Mouse (Mus musculus) urinary bladder, postnatal 14 days (tissue): ENCODE measurements around the gene Fbln2.
A peak's percentile ranks its signal among the peaks of the same experiment; 100 is the strongest.

Source experiments
- DNase-seq: peaks from one replicate; pipeline ENCODE4 v3.0.0; 2021; ENCODE audit warnings: low spot score

Gene Fbln2

DNA sequence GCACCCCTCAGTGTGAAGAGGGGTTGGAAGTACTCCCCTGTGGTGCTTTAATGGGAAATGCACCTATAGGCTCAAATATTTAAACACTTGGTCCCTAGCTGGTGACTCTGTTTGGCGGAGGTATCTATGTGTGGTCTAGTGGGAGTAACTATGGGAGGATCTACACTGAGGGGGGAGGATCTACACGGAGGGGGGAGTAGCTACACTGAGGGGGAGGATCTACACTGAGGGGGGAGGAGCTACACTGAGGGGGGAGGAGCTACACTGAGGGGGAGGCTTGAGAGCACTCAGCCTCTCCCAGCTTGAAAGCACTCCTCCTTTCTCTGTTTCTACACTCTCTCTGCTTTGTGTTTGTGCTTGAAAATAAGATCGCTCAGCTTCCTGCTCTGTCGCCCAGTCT lies 67.2 kb downstream of the Fbln2 start:
- no peak for DNase-seq

GRCm38 (mm10) chr6:91281206-91281605 lies 69.0 kb downstream of the Fbln2 start:
- peak; percentile 90 for DNase-seq

- DNase-seq = no peak
These were observed 69.5 kb downstream of the Fbln2 start for GRCm38 (mm10) chr6:91281747-91282146.

DNA sequence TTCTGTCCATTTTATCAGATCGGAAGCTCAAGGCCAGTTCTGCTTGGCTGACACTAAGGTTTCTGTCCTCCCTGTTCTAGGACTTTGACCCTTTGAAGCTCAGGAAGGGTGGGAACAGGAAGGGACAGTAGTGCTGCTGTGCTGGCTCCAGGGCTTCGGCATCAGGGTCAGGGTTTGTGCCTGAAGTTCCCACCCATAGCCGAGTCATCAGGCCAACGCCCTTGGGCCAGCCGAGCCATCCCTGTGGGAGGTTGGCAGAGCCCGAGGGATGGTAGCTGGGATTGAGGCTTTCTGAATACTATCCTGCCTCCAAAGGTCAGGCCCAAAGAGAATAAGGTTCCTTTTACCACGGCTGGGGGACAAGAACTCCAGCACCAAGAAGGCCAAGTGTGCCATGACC lies 70.8 kb downstream of the Fbln2 start:
- DNase-seq = no peak

DNA sequence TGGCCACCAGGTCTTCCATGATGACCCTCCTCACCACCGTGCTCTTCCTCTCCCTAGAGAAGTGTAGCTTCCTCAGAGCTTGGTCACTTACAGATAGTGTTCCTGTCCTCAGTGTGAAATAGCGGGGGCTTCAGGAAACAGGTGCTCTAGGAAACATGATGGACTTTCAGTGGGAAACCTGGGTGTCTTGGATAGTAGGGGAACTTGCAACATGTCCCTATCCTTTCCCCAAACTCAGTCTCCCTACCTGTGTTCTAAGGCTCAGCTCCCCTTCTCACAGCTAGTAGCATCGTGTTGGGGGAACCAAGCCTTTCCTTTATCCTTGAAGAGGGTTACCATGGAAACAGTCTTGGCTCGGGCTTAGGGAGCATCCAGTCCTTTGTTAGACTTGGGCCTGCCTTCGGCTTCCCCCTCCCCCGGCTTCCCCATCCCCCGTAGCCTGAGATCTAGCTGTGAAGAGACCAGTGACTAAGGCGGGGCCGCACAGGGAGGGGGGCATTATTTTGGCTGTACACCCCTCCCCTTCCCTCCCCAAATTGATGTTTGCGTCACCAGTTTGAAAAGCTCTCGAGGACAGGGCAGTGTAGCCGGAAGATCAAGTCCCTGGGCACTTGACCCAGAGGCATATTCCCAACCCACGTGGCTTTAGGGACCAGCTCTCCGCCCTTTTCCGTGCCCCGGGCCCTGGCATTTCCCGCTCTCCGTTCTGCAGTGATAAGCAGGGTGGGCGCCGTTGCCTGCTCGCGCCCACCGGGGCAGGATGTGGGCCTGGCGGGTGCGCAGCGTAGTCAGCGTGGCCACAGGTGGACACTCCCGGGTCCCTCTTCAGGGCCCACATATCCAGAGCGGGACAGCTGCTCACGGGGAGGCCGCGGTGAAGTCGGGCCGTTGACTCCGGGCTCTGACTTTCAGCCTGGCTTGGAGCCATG lies 72.5 kb downstream of the Fbln2 start:
- DNase-seq = no peak

GRCm38 (mm10) chr6:91285450-91285790 lies 73.2 kb downstream of the Fbln2 start:
- peak; percentile 69 for DNase-seq

DNA sequence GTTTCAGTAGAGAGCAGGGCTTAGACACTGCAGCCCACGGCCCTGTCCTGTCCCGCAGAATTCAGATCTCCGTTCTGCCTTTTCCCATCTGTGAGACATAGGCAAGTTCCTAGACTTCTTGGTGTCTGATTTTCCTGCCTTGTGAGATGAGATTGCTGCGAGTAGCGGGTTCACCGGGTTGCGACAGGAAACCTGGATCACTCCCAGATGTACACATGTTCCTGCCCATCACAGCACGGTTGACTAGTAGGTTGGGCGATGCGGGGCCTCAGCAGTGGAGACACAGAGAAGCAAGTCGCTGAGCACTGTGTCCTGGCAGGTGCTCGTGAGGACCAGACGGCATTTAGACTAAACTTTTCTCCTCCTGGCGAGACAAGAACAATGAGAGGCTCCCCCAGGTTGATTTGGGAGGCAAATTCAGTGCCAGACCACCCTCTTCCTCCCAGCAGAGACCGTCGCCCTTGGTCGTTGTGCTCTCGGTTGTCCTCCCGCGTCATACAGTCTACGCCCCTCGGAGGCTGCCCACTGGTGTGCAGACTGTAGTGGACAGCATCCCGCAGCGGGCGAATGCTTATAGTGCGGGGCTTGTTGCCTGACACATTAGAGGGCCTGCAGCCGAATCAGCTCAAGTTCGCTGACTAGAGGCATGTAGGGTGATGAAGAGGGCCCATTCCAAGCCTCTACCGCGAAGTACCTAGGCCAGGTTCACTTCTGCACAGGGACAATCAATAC lies 73.7 kb downstream of the Fbln2 start:
- no peak for DNase-seq

DNA sequence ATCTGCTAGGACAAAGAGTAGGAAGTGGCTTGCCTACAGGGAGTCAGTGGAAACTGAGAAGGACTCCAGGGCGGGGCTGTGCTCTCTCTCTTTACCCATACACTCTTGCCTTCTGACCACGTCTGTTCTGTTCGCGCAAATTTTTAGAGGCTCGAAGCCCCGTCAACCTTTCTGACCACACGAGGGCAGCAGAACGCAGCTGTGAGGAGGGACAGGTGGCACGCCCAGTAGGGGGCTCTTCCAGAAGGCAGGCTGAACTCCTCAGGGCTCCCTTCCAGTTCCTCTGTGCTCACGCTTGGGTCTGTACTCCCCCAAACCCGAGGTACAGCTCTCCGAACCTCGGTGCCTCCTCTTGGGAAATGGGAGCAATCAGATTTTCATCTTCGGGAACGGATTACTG lies 74.4 kb downstream of the Fbln2 start:
- DNase-seq = peak; percentile 73

- no peak for DNase-seq
These were observed 74.9 kb downstream of the Fbln2 start for GRCm38 (mm10) chr6:91287148-91287547.

DNA sequence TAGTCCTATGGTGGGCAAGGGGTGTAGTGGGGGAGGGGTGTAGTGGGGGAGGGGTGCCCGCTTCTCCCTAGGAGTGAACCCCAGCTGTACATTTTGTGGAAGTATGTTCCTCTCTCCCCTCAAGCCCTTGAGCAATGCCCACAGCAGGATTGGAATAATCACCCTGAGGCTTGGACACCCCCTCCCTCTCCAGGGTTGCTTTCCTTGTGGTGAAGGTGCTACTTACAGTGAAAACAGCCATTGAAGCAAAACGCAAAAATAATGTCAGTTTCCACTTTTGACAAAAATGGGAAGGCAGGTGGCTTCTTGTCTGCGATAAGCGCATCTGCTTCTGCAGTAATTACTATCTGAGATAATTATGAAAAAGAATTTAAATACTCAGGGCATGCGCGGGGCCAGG lies 75.4 kb downstream of the Fbln2 start:
- no peak for DNase-seq

DNA sequence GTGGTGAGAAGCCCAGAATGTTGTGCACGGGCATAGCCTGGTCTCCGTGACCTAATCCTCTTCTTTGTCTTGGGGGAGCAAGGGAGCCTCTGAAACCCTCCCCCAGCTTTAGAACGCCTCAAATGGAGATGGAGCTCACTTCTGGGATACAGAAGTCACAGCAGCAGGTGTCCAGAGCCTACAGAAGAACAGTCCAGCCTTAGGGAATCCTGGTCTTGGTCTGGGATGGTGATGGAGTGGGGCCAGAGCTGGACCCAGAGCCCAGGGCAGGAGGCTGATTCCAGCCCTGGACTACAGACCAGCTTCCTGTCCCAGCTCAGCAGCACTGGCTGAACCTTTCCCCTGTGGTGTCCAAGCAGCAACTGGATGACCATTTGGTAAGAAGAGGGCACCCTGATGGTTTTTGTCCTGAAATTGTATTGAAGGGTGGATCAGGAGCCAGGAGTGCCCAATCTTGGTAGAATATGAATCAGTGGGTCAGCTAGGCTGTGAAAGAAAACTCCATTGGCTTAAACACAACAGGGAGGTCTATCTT lies 76.1 kb downstream of the Fbln2 start:
- DNase-seq = no peak

- no peak for DNase-seq
These were observed 76.7 kb downstream of the Fbln2 start for GRCm38 (mm10) chr6:91288961-91289360.

- no peak for DNase-seq
These were observed 78.7 kb downstream of the Fbln2 start for GRCm38 (mm10) chr6:91290937-91291336.

DNA sequence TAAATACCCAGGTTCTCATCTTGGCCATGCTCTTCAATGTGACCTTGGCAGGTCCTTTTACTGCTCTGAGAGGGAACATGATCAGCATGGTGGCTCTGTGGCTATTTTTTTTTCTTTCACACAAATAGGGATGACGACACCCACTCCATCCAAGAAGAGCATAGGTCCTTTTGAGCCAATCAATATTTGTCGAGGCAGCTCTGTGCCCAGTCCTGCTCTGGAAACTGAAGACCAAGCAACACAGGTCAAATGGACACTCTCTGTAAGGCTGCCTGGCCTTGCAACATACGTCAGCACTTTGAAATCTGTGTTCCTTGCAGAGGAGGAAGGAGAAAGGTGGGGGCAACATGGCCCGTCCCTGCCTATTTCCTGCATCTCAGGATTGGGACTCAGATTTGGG lies 83.2 kb downstream of the Fbln2 start:
- no peak for DNase-seq

DNA sequence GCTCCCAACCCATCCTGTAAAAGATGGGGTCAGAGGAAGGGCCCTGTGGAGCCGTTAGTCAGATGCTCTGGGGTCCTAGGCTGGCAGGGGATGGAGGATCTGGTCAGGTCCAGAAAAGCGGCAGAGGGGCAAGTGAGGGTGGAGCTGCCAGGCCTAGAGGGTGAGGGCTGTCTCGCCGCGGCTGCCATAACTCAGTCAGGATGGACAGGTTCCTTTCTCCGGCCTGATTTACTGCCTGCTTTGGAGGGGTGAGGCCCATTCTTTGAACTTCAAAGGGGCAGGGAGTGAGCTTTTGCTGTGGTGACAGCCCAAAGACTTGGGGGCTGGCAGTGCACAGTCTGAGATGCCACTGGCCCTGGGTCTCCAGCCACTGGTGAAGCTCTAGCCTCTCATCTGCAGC lies 86.6 kb downstream of the Fbln2 start:
- DNase-seq = no peak

GRCm38 (mm10) chr6:91300079-91300478 lies 87.8 kb downstream of the Fbln2 start:
- no peak for DNase-seq

DNA sequence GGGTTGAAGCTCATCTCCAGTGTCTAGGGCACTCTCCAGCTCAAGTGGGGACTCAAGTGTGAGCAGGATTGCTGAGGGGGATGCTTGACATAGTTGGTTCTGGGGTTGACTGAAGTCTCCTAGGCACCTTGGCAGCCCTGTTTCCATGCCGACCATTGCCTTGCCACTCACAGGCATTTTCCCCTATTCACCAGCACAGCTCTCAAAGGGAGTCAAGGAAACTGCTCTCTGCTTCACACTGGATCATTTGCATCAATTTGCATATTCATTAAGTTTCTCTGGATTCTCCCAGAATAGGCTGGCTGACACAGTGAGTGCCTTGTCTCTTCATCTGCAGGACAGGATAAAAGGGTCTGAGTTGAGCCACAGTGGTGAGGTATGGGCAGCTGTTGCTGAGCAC lies 89.6 kb downstream of the Fbln2 start:
- no peak for DNase-seq

DNA sequence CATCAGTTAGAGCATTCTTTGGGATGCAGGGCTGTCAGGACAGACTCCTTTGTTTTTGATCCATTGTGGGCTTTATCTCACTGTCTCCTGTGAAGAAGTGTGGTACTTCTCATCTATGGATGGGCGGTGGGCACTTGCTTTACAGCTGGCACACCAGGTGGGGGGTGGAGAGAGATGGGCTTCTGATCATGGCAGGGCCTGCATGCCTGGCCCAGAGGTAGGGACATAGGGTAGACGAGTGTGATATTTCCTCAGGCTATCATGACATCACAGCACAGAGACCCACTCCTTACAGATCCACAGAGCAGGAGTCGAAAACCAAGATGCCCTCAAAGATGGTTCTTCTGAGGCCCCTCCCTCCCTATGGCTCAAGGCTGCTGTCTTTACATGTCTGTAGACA lies 90.1 kb downstream of the Fbln2 start:
- DNase-seq = no peak

DNA sequence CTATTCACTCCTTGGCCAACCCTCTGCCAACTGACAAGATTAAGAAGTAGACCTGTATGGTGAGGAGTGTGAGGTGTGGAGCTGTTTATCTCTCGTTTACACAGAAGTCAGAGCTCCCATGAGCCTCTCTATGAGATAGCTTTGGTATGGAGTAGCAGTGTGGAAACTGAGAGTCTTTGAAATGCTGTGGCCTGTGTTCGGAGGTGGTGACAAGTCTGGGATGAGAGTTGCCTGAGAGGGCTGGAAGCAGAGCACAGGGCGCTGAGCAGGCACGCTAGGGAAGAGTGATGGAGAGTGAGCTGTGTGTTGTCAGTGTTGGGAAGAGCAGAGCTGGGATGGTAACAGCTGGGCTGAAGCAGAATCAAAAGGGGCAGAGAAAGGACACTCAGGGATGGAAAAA lies 91.9 kb downstream of the Fbln2 start:
- DNase-seq = no peak

- no peak for DNase-seq
These were observed 95.7 kb downstream of the Fbln2 start for GRCm38 (mm10) chr6:91307972-91308371.

DNA sequence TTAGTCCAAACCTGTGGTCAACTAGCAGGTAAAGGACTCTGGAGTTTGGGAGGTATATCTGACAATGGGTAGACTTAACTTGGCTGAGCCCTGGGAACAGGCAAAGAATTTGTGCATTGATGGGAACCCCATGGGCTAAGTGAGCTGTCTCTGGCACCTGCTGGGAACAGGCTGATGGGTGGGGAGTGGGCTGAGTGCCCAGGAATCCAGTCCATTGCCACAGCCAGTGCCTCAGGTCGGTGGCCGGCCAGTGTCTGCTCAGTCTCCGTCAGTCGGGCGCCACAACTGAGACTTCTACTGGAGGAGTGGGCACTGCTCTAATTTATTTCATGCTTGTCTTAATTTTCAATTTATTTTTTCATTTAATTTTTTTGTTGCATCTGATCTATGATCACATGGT lies 98.9 kb downstream of the Fbln2 start:
- no peak for DNase-seq

GRCm38 (mm10) chr6:91312491-91312890 lies 100.2 kb downstream of the Fbln2 start:
- no peak for DNase-seq
